Mouse (Mus musculus): ENCODE data around the gene Tmem240.
"Not testable (repeated sequence)": the region's sequence is repeated elsewhere in the genome, so short reads cannot be mapped to it uniquely, and the experiment has no call there.

Tmem240 gene

GRCm38 (mm10) chr4:155734350-155734941 is at the start of gene Tmem240:
Gene Tmem240 (plus strand): TSS chr4:155734800.
- DNase-seq = peak; percentile 85

GRCm38 (mm10) chr4:155687764-155688163 is 46.8 kb upstream of the Tmem240 start:
- not testable (repeated sequence) for DNase-seq

- DNase-seq = no peak
These were observed 43.8 kb upstream of the Tmem240 start for GRCm38 (mm10) chr4:155690571-155691375.

GRCm38 (mm10) chr4:155692421-155692820 is 42.2 kb upstream of the Tmem240 start:
- no peak for DNase-seq

- peak; percentile 33 for DNase-seq
These were observed 40.5 kb upstream of the Tmem240 start, which contains the start of gene Fndc10 for GRCm38 (mm10) chr4:155694111-155694481. Gene Fndc10 (plus strand): TSS chr4:155694342.

- DNase-seq = peak; percentile 12
These were observed 39.9 kb upstream of the Tmem240 start for GRCm38 (mm10) chr4:155694482-155695401.

GRCm38 (mm10) chr4:155695531-155696062 is 39.0 kb upstream of the Tmem240 start:
- DNase-seq = no peak

- DNase-seq = no peak
These were observed 38.0 kb upstream of the Tmem240 start for GRCm38 (mm10) chr4:155696261-155697255.

GRCm38 (mm10) chr4:155700425-155700824 is 34.2 kb upstream of the Tmem240 start:
- DNase-seq = no peak

- no peak for DNase-seq
These were observed 31.1 kb upstream of the Tmem240 start for GRCm38 (mm10) chr4:155703425-155703929.

GRCm38 (mm10) chr4:155704721-155705591 is 29.6 kb upstream of the Tmem240 start, which contains the start of gene Ssu72:
Gene Ssu72 (plus strand): TSS chr4:155704800.
- DNase-seq = peak; percentile 94

GRCm38 (mm10) chr4:155705592-155705929 is 29.0 kb upstream of the Tmem240 start:
- DNase-seq = no peak

GRCm38 (mm10) chr4:155708582-155708981 is 26.0 kb upstream of the Tmem240 start:
- no peak for DNase-seq

GRCm38 (mm10) chr4:155708988-155709387 is 25.6 kb upstream of the Tmem240 start:
- DNase-seq = no peak

GRCm38 (mm10) chr4:155710521-155711252 is 23.9 kb upstream of the Tmem240 start:
- DNase-seq = no peak

GRCm38 (mm10) chr4:155721668-155722083 is 12.9 kb upstream of the Tmem240 start:
- DNase-seq = no peak

GRCm38 (mm10) chr4:155727993-155728392 is 6.6 kb upstream of the Tmem240 start:
- no peak for DNase-seq

GRCm38 (mm10) chr4:155733267-155733666 is 1.3 kb upstream of the Tmem240 start:
- DNase-seq = no peak

- DNase-seq = peak; percentile 38
These were observed 527 bp downstream of the Tmem240 start for GRCm38 (mm10) chr4:155734951-155735702.
